Mouse (Mus musculus): ENCODE measurements around the gene Ccdc137. TPM values are rescaled to one million over a fixed set of nuclear protein-coding genes. Genes with fewer than 3 reads are reported as not detected.
A peak's percentile ranks its signal among the peaks of the same experiment; 100 is the strongest.
"Not testable (repeated sequence)": the region's sequence is repeated elsewhere in the genome, so short reads cannot be mapped to it uniquely, and the experiment has no call there.

Gene Ccdc137
- 9.0 and 11.7 TPM in 2 replicates for polyA plus RNA-seq (2015; fragmentation: Nextera tagmentation; extraction: Ambion mirVana)

GRCm38 (mm10) chr11:120457772-120458751 is at the start of gene Ccdc137, which contains the start of gene Oxld1:
Gene Ccdc137 (plus strand): TSS chr11:120458115.
Gene Oxld1 (minus strand): TSS chr11:120458068.
- Histone ChIP-seq H3K27ac (ENCODE audit: low read depth) (peak within 1 kb of the TSS; percentile 75), H3K36me3 (replicated peaks; ENCODE audit: insufficient read depth, low read length) (peaks cover 18% of the 10 kb centered on the region), H3K4me3 (ENCODE audit: low read depth, low read length) (peak within 1 kb of the TSS; percentile 72), H3K9me3 (ENCODE audit: low read length) (no peaks in the 10 kb centered on the region), H3K9ac (replicated peaks) (peak within 1 kb of the TSS; percentile 77), H3K4me1 (ENCODE audit: insufficient read depth) (peaks cover 30% of the 10 kb centered on the region), H3K27me3 (ENCODE audit: insufficient read depth, low read length) (no peaks in the 10 kb centered on the region), H3K4me2 (ENCODE audit: low read depth, low read length) (peak within 1 kb of the TSS; percentile 96)
- no peak for TF ChIP-seq EP300 (IDR thresholded peaks at IDR 0.05; ENCODE audit: low read depth)
- TF ChIP-seq CTCF (IDR thresholded peaks at IDR 0.05; ENCODE audit: low read depth), result no peak
- WGBS (ENCODE audit: insufficient replicate concordance), result 3% methylated on average over 62 of the region's 62 CpGs
- peak; percentile 87 for DNase-seq
- ATAC-seq, result peak; percentile 87

- WGBS (ENCODE audit: insufficient replicate concordance), result 97% methylated on average over 7 of the region's 10 CpGs
- not testable (repeated sequence) for ATAC-seq; H3K4me2 ChIP-seq (ENCODE audit: low read depth, low read length); H3K4me3 ChIP-seq (ENCODE audit: low read depth, low read length); H3K9me3 ChIP-seq (ENCODE audit: low read length); H3K9ac ChIP-seq (replicated peaks); DNase-seq; H3K4me1 ChIP-seq (ENCODE audit: insufficient read depth); H3K27me3 ChIP-seq (ENCODE audit: insufficient read depth, low read length); H3K27ac ChIP-seq (ENCODE audit: low read depth)
- TF ChIP-seq CTCF (IDR thresholded peaks at IDR 0.05; ENCODE audit: low read depth), result 0 out of 2 replicates have a peak, but pooled peaks have one; percentile 1
- peaks cover 82% of the 10 kb centered on the region for H3K36me3 ChIP-seq (replicated peaks; ENCODE audit: insufficient read depth, low read length)
Measured at GRCm38 (mm10) chr11:120413621-120414020, 44.3 kb upstream of the Ccdc137 start.

GRCm38 (mm10) chr11:120417852-120418251 is 40.1 kb upstream of the Ccdc137 start:
- DNase-seq, result no peak
- H3K4me3 ChIP-seq (ENCODE audit: low read depth, low read length), result no peak overlapping the region
- H3K9me3 ChIP-seq (ENCODE audit: low read length), result no peaks in the 10 kb centered on the region
- H3K4me1 ChIP-seq (ENCODE audit: insufficient read depth), result 0 out of 2 replicates have a peak, but pooled peaks cover 4% of the 10 kb centered on the region
- no peak for ATAC-seq
- H3K4me2 ChIP-seq (ENCODE audit: low read depth, low read length), result no peak overlapping the region
- no peaks in the 10 kb centered on the region for H3K27me3 ChIP-seq (ENCODE audit: insufficient read depth, low read length)
- no peak overlapping the region for H3K27ac ChIP-seq (ENCODE audit: low read depth)
- no peak for TF ChIP-seq EP300 (IDR thresholded peaks at IDR 0.05; ENCODE audit: low read depth)
- no peak for TF ChIP-seq CTCF (IDR thresholded peaks at IDR 0.05; ENCODE audit: low read depth)
- WGBS (ENCODE audit: insufficient replicate concordance), result 89% methylated on average over 7 of the region's 7 CpGs
- H3K36me3 ChIP-seq (replicated peaks; ENCODE audit: insufficient read depth, low read length), result peaks cover 78% of the 10 kb centered on the region
- no peak overlapping the region for H3K9ac ChIP-seq (replicated peaks)

GRCm38 (mm10) chr11:120418592-120418991 is 39.3 kb upstream of the Ccdc137 start:
- H3K4me2 ChIP-seq (ENCODE audit: low read depth, low read length), result no peak overlapping the region
- no peak overlapping the region for H3K4me3 ChIP-seq (ENCODE audit: low read depth, low read length)
- H3K9me3 ChIP-seq (ENCODE audit: low read length), result no peaks in the 10 kb centered on the region
- 0 out of 2 replicates have a peak, but pooled peaks cover 4% of the 10 kb centered on the region for H3K4me1 ChIP-seq (ENCODE audit: insufficient read depth)
- no peak overlapping the region for H3K9ac ChIP-seq (replicated peaks)
- H3K27ac ChIP-seq (ENCODE audit: low read depth), result no peak overlapping the region
- H3K36me3 ChIP-seq (replicated peaks; ENCODE audit: insufficient read depth, low read length), result peaks cover 78% of the 10 kb centered on the region
- TF ChIP-seq EP300 (IDR thresholded peaks at IDR 0.05; ENCODE audit: low read depth), result no peak
- TF ChIP-seq CTCF (IDR thresholded peaks at IDR 0.05; ENCODE audit: low read depth), result no peak
- no peaks in the 10 kb centered on the region for H3K27me3 ChIP-seq (ENCODE audit: insufficient read depth, low read length)
- 93% methylated on average over 1 of the region's 1 CpGs for WGBS (ENCODE audit: insufficient replicate concordance)
- ATAC-seq, result no peak
- no peak for DNase-seq

GRCm38 (mm10) chr11:120422651-120423568 is 35.0 kb upstream of the Ccdc137 start:
- Histone ChIP-seq H3K27me3 (ENCODE audit: insufficient read depth, low read length) (no peaks in the 10 kb centered on the region), H3K9me3 (ENCODE audit: low read length) (no peaks in the 10 kb centered on the region), H3K4me3 (ENCODE audit: low read depth, low read length) (no peak overlapping the region), H3K9ac (replicated peaks) (no peak overlapping the region), H3K4me1 (ENCODE audit: insufficient read depth) (0 out of 2 replicates have a peak, but pooled peaks cover 4% of the 10 kb centered on the region), H3K4me2 (ENCODE audit: low read depth, low read length) (no peak overlapping the region), H3K36me3 (replicated peaks; ENCODE audit: insufficient read depth, low read length) (peaks cover 84% of the 10 kb centered on the region), H3K27ac (ENCODE audit: low read depth) (peak overlapping the region; percentile 62)
- ATAC-seq, result peak; percentile 85
- no peak for DNase-seq
- no peak for TF ChIP-seq CTCF (IDR thresholded peaks at IDR 0.05; ENCODE audit: low read depth)
- no peak for TF ChIP-seq EP300 (IDR thresholded peaks at IDR 0.05; ENCODE audit: low read depth)
- 70% methylated on average over 13 of the region's 13 CpGs for WGBS (ENCODE audit: insufficient replicate concordance)

Measured in liver, postnatal 0 days (tissue).